Mouse (Mus musculus) midbrain, embryonic 16.5 days (tissue): ENCODE measurements at regions not wholly inside any gene's neighbourhood (a gene's known extent, or its start where the extent isn't known, plus 50 kb on each side); places are given as distances from the start of the nearest gene placed in this dataset.
A peak's percentile ranks its signal among the peaks of the same experiment; 100 is the strongest.

Experiments
- ATAC-seq: fragments of 200-750 bp; cut with Nextera tagmentation; 2 replicates; pipeline ENCODE4 v1.8.0; 2017; ENCODE audit warnings: moderate TSS enrichment
- H3K27ac ChIP-seq: fragments of 300-500 bp; sonication (generic); 2 replicates; pipeline ENCODE4 v1.5.1; 2014; ENCODE audit warnings: mild to moderate bottlenecking, low read length, mixed read lengths
- H3K27me3 ChIP-seq: fragments of 300-500 bp; sonication (generic); 2 replicates; pipeline ENCODE4 v1.6.1; 2014; ENCODE audit warnings: low read depth, low read length, mixed read lengths; ENCODE audit not compliant: control insufficient read depth, insufficient read depth
- H3K36me3 ChIP-seq: fragments of 300-500 bp; sonication (generic); 2 replicates; pipeline ENCODE4 v1.6.1; 2014; ENCODE audit warnings: mild to moderate bottlenecking, low read length, moderate library complexity, mixed read lengths; ENCODE audit not compliant: control insufficient read depth, insufficient read depth
- H3K4me1 ChIP-seq: fragments of 300-500 bp; sonication (generic); 2 replicates; pipeline ENCODE4 v1.6.1; 2014; ENCODE audit warnings: mild to moderate bottlenecking, low read length, mixed read lengths; ENCODE audit not compliant: control insufficient read depth, insufficient read depth
- H3K4me2 ChIP-seq: fragments of 300-500 bp; sonication (generic); 2 replicates; pipeline ENCODE4 v1.6.1; 2014; ENCODE audit warnings: mild to moderate bottlenecking, low read length, mixed read lengths
- H3K4me3 ChIP-seq: fragments of 300-500 bp; sonication (generic); 2 replicates; pipeline ENCODE4 v1.5.1; 2014; ENCODE audit warnings: low read depth, mild to moderate bottlenecking, low read length, moderate library complexity, mixed read lengths
- H3K9ac ChIP-seq: fragments of 300-500 bp; sonication (generic); 2 replicates; pipeline ENCODE4 v1.6.1; 2014; ENCODE audit warnings: low read depth, low read length, mixed read lengths
- H3K9me3 ChIP-seq: fragments of 300-500 bp; sonication (generic); replicated peaks from 2 replicates; pipeline ENCODE4 v1.6.1; 2014; ENCODE audit warnings: mild to moderate bottlenecking, low read length, mixed read lengths; ENCODE audit not compliant: control insufficient read depth, poor library complexity, severe bottlenecking
- WGBS: fragments of 180-500 bp; shearing (Covaris S2); extraction: QIAGEN DNeasy Blood & Tissue Kit; methylation state at CpG from one replicate; pipeline ENCODE4 v1.1.7; 2014; 5-methylcytosine and 5-hydroxymethylcytosine counted together

GRCm38 (mm10) chr4:110038696-110039095, 60.8 kb downstream of the Dmrta2 start:
- 68% methylated on average over 5 of the region's 5 CpGs for WGBS
- Histone ChIP-seq H3K9me3 (no peaks in the 10 kb centered on the region), H3K27me3 (no peaks in the 10 kb centered on the region), H3K9ac (no peak overlapping the region), H3K4me3 (no peak overlapping the region), H3K27ac (no peak overlapping the region), H3K4me2 (no peak overlapping the region), H3K4me1 (no peaks in the 10 kb centered on the region), H3K36me3 (no peaks in the 10 kb centered on the region)
- no peak for ATAC-seq

GRCm38 (mm10) chr4:110044851-110045618, 67.2 kb downstream of the Dmrta2 start:
- ATAC-seq: no peak

DNA sequence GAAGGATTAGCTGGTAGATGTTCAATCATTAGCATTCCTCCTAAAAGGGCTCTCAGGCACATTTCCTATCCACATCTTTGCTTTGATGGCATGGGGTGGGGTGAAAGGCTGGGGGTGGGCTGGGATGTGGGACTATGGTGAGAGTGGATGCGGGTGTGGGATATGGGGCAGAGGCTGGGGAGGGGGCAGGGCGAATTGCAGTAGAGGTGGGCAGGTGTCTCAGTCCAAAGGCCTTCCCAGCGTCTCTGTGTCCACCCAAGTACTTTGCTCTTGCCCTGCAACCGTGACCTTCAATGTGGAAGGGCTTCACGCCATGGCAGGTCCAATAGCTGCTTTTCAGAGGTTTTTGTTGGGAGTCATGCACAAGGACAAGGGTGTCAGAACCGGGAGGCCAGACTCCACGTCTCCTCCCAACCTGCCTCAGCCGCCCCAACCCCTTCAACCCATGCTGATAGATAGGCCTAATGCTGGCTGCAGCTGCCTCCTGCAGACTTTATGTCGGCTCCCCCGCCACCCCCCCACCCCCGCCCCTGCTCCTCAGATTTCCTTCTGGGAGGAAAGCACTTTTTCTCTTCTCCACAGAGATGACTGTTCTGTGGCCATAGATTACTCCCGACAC, 67.9 kb downstream of the Dmrta2 start:
- Histone ChIP-seq H3K36me3 (no peaks in the 10 kb centered on the region), H3K4me1 (no peaks in the 10 kb centered on the region), H3K4me3 (no peak overlapping the region), H3K9me3 (no peaks in the 10 kb centered on the region), H3K27me3 (no peaks in the 10 kb centered on the region), H3K9ac (no peak overlapping the region), H3K27ac (no peak overlapping the region), H3K4me2 (no peak overlapping the region)
- ATAC-seq: no peak
- 86% methylated on average over 12 of the region's 12 CpGs for WGBS

More at GRCm38 (mm10) chr4:110044851-110045618, 67.2 kb downstream of the Dmrta2 start:
- Histone ChIP-seq H3K4me2 (no peak overlapping the region), H3K9ac (no peak overlapping the region), H3K27me3 (no peaks in the 10 kb centered on the region), H3K27ac (no peak overlapping the region), H3K4me1 (no peaks in the 10 kb centered on the region), H3K4me3 (no peak overlapping the region), H3K9me3 (no peaks in the 10 kb centered on the region), H3K36me3 (no peaks in the 10 kb centered on the region)
- 88% methylated on average over 17 of the region's 17 CpGs for WGBS

DNA sequence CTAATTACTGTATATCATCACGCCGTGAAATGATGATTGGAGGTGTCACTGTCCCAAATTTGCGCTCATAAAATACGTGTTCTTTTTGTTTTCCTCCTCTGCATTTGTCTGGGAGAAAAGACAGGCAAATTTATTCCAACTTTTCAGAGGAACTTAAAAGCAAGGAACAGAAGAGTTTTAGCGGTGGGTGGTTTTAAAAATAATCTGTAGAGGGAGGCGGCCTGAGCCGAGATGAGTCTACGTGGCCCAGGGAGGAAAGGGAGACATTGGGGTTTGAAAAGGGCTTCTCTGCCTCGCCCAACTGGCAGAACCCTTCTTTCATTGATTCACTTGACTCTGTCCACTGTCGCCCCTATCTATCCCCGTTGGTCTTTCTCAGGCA, 68.4 kb downstream of the Dmrta2 start:
- ATAC-seq: no peak
- no peak overlapping the region for H3K4me2 ChIP-seq
- H3K36me3 ChIP-seq: no peaks in the 10 kb centered on the region
- 0 out of 2 replicates have a peak, but pooled peaks cover 2% of the 10 kb centered on the region for H3K4me1 ChIP-seq
- no peaks in the 10 kb centered on the region for H3K27me3 ChIP-seq
- H3K27ac ChIP-seq: no peak overlapping the region
- H3K4me3 ChIP-seq: no peak overlapping the region
- no peaks in the 10 kb centered on the region for H3K9me3 ChIP-seq
- no peak overlapping the region for H3K9ac ChIP-seq
- WGBS: 94% methylated on average over 11 of the region's 11 CpGs

GRCm38 (mm10) chr4:110050393-110051280, 72.8 kb downstream of the Dmrta2 start:
- peak overlapping the region; percentile 76 for H3K4me2 ChIP-seq
- WGBS: 4% methylated on average over 40 of the region's 40 CpGs
- peak overlapping the region; percentile 52 for H3K4me3 ChIP-seq
- peak overlapping the region; percentile 76 for H3K9ac ChIP-seq
- peak overlapping the region; percentile 69 for H3K27ac ChIP-seq
- H3K27me3 ChIP-seq: no peaks in the 10 kb centered on the region
- no peaks in the 10 kb centered on the region for H3K9me3 ChIP-seq
- H3K4me1 ChIP-seq: peaks cover 7% of the 10 kb centered on the region; the same call in 1 of the 2 replicates
- ATAC-seq: peak; percentile 95
- no peaks in the 10 kb centered on the region for H3K36me3 ChIP-seq

GRCm38 (mm10) chr4:110051281-110051665, 73.4 kb downstream of the Dmrta2 start:
- WGBS: 14% methylated on average over 12 of the region's 12 CpGs
- no peaks in the 10 kb centered on the region for H3K9me3 ChIP-seq
- H3K9ac ChIP-seq: peak overlapping the region; percentile 76
- ATAC-seq: peak; percentile 76
- peak overlapping the region; percentile 76 for H3K4me2 ChIP-seq
- no peaks in the 10 kb centered on the region for H3K36me3 ChIP-seq
- H3K4me1 ChIP-seq: peaks cover 7% of the 10 kb centered on the region; the same call in 1 of the 2 replicates
- peak overlapping the region; percentile 52 for H3K4me3 ChIP-seq
- peak overlapping the region; percentile 69 for H3K27ac ChIP-seq
- H3K27me3 ChIP-seq: no peaks in the 10 kb centered on the region

GRCm38 (mm10) chr4:110051872-110052271, 74.0 kb downstream of the Dmrta2 start:
- H3K27ac ChIP-seq: peak overlapping the region; percentile 69; the same call in 1 of the 2 replicates
- H3K36me3 ChIP-seq: no peaks in the 10 kb centered on the region
- no peak for ATAC-seq
- H3K27me3 ChIP-seq: no peaks in the 10 kb centered on the region
- H3K9ac ChIP-seq: no peak overlapping the region
- 57% methylated on average over 10 of the region's 10 CpGs for WGBS
- no peak overlapping the region for H3K4me3 ChIP-seq
- H3K4me2 ChIP-seq: no peak overlapping the region
- H3K4me1 ChIP-seq: peaks cover 7% of the 10 kb centered on the region; the same call in 1 of the 2 replicates
- no peaks in the 10 kb centered on the region for H3K9me3 ChIP-seq

GRCm38 (mm10) chr4:110052998-110053397, 75.1 kb downstream of the Dmrta2 start:
- no peaks in the 10 kb centered on the region for H3K27me3 ChIP-seq
- no peak for ATAC-seq
- no peak overlapping the region for H3K27ac ChIP-seq
- peaks cover 7% of the 10 kb centered on the region; the same call in 1 of the 2 replicates for H3K4me1 ChIP-seq
- no peaks in the 10 kb centered on the region for H3K9me3 ChIP-seq
- WGBS: 92% methylated on average over 4 of the region's 4 CpGs
- no peak overlapping the region for H3K9ac ChIP-seq
- H3K4me2 ChIP-seq: no peak overlapping the region
- no peaks in the 10 kb centered on the region for H3K36me3 ChIP-seq
- H3K4me3 ChIP-seq: no peak overlapping the region
